Mouse (Mus musculus) stomach, postnatal 0 days (tissue): Measurements from ENCODE around the gene Xpr1. TPM values are rescaled to one million over a fixed set of nuclear protein-coding genes. Genes with fewer than 3 reads are reported as not detected.
A peak's percentile ranks its signal among the peaks of the same experiment; 100 is the strongest.

Source experiments
- ATAC-seq: fragments of 200-750 bp; cut with Nextera tagmentation; 2 replicates; pipeline ENCODE4 v1.8.0; 2017; ENCODE audit not compliant: low FRiP score, low TSS enrichment
- DNase-seq: peaks from one replicate; pipeline ENCODE4 v3.0.0-alpha.2; 2016; ENCODE audit warnings: low spot score
- H3K27ac ChIP-seq: fragments of 300-500 bp; sonication (generic); replicated peaks from 2 replicates; pipeline ENCODE4 v1.5.1; 2014; ENCODE audit warnings: mild to moderate bottlenecking, control low read depth
- H3K27me3 ChIP-seq: fragments of 300-500 bp; sonication (generic); 2 replicates; pipeline ENCODE4 v1.6.1; 2014; ENCODE audit warnings: low read length; ENCODE audit not compliant: control insufficient read depth, insufficient read depth
- H3K36me3 ChIP-seq: fragments of 300-500 bp; sonication (generic); 2 replicates; pipeline ENCODE4 v1.6.1; 2014; ENCODE audit warnings: low read length, mixed read lengths; ENCODE audit not compliant: control insufficient read depth, insufficient read depth
- H3K4me1 ChIP-seq: fragments of 300-500 bp; sonication (generic); replicated peaks from 2 replicates; pipeline ENCODE4 v1.6.1; 2014; ENCODE audit warnings: antibody characterized with exemption; ENCODE audit not compliant: control insufficient read depth, insufficient read depth
- H3K4me2 ChIP-seq: fragments of 300-500 bp; sonication (generic); replicated peaks from 2 replicates; pipeline ENCODE4 v1.6.1; 2014; ENCODE audit warnings: low read depth, mild to moderate bottlenecking, control low read depth, moderate library complexity
- H3K4me3 ChIP-seq: fragments of 300-500 bp; sonication (generic); 2 replicates; pipeline ENCODE4 v1.5.1; 2014; ENCODE audit warnings: low read depth, low read length, control low read depth
- H3K9ac ChIP-seq: fragments of 300-500 bp; sonication (generic); 2 replicates; pipeline ENCODE4 v1.6.1; 2014; ENCODE audit warnings: mild to moderate bottlenecking, low read length, control low read depth, mixed read lengths
- H3K9me3 ChIP-seq: fragments of 300-500 bp; sonication (generic); 2 replicates; pipeline ENCODE4 v1.6.1; 2016; ENCODE audit warnings: low read length; ENCODE audit not compliant: control insufficient read depth
- CTCF ChIP-seq: IDR thresholded peaks from 2 replicates; pipeline ENCODE4 v1.5.1; 2016; ENCODE audit warnings: antibody characterized with exemption, low read depth, mild to moderate bottlenecking, moderate library complexity
- EP300 ChIP-seq: optimal IDR thresholded peaks from 2 replicates; pipeline ENCODE3; 2016; ENCODE audit warnings: antibody characterized with exemption
- WGBS: fragments of 180-500 bp; shearing (Covaris S2); extraction: QIAGEN DNeasy Blood & Tissue Kit; methylation state at CpG from one replicate; pipeline ENCODE4 v1.1.7; 2014; 5-methylcytosine and 5-hydroxymethylcytosine counted together
- polyA plus RNA-seq: library from polyadenylated mRNA; unstranded; fragments of >200 nt; fragmentation: Nextera tagmentation; extraction: Ambion mirVana; gene quantifications from 2 replicates; pipeline ENCODE4 v1.2.1, GENCODE M21; 2015

The Xpr1 gene
- polyA plus RNA-seq, 1 experiment from 2014 or later: 2.9 TPM

GRCm38 (mm10) chr1:155283808-155284207, 133.4 kb downstream of the Xpr1 start:
- TF ChIP-seq EP300: no peak
- no peak for TF ChIP-seq CTCF
- Histone ChIP-seq H3K9me3 (no peaks in the 10 kb centered on the region), H3K9ac (no peak overlapping the region), H3K27ac (no peak overlapping the region), H3K4me3 (no peak overlapping the region), H3K4me1 (no peaks in the 10 kb centered on the region), H3K36me3 (no peaks in the 10 kb centered on the region; the same call in none of the 2 replicates), H3K4me2 (no peak overlapping the region), H3K27me3 (no peaks in the 10 kb centered on the region)
- 79% methylated on average over 7 of the region's 7 CpGs for WGBS
- DNase-seq (no peak), ATAC-seq (no peak)

GRCm38 (mm10) chr1:155281003-155281793, 136.0 kb downstream of the Xpr1 start:
- ATAC-seq (peak; percentile 80), DNase-seq (peak; percentile 61)
- WGBS: 65% methylated on average over 18 of the region's 18 CpGs
- no peak overlapping the region for H3K4me3 ChIP-seq
- H3K9ac ChIP-seq: no peak overlapping the region
- H3K4me1 ChIP-seq: no peaks in the 10 kb centered on the region
- no peaks in the 10 kb centered on the region for H3K9me3 ChIP-seq
- H3K27ac ChIP-seq: no peak overlapping the region
- TF ChIP-seq CTCF: peak; percentile 93
- TF ChIP-seq EP300: no peak
- no peaks in the 10 kb centered on the region for H3K36me3 ChIP-seq
- H3K4me2 ChIP-seq: no peak overlapping the region
- H3K27me3 ChIP-seq: no peaks in the 10 kb centered on the region

DNA sequence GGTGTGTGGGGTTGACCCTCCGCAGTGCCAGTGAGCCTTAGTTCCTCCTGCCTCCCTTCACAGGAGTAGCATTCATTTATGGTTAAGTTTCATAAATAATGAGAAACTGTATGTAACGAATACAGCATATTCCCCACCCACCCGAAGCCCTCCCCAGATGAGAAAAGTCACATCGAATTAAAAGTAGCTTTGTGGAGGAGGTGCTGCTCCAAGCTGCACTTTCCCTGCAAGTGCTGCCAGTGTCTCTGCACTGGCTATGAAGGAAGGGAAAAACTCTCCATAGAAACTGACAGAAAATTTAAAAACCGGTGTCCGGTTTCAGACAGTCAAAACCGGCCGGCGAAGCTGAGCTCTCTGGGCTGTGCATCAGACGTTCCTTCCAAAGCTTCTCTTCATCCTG, 136.9 kb downstream of the Xpr1 start:
- TF ChIP-seq EP300: no peak
- WGBS: 70% methylated on average over 10 of the region's 10 CpGs

GRCm38 (mm10) chr1:155276381-155277033, 140.7 kb downstream of the Xpr1 start:
- Histone ChIP-seq H3K36me3 (no peaks in the 10 kb centered on the region), H3K4me3 (no peak overlapping the region), H3K4me2 (no peak overlapping the region), H3K27me3 (no peaks in the 10 kb centered on the region), H3K9me3 (no peaks in the 10 kb centered on the region), H3K9ac (no peak overlapping the region), H3K27ac (no peak overlapping the region), H3K4me1 (no peaks in the 10 kb centered on the region)
- ATAC-seq: no peak
- WGBS: 60% methylated on average over 13 of the region's 13 CpGs
- TF ChIP-seq EP300: no peak
- DNase-seq: no peak

More for the DNA sequence above, 136.9 kb downstream of the Xpr1 start:
- H3K4me3 ChIP-seq: no peak overlapping the region
- no peak overlapping the region for H3K9ac ChIP-seq
- no peaks in the 10 kb centered on the region for H3K4me1 ChIP-seq
- DNase-seq (no peak), ATAC-seq (no peak)
- no peak overlapping the region for H3K27ac ChIP-seq
- H3K9me3 ChIP-seq: no peaks in the 10 kb centered on the region
- no peaks in the 10 kb centered on the region for H3K36me3 ChIP-seq
- H3K27me3 ChIP-seq: no peaks in the 10 kb centered on the region
- H3K4me2 ChIP-seq: no peak overlapping the region

DNA sequence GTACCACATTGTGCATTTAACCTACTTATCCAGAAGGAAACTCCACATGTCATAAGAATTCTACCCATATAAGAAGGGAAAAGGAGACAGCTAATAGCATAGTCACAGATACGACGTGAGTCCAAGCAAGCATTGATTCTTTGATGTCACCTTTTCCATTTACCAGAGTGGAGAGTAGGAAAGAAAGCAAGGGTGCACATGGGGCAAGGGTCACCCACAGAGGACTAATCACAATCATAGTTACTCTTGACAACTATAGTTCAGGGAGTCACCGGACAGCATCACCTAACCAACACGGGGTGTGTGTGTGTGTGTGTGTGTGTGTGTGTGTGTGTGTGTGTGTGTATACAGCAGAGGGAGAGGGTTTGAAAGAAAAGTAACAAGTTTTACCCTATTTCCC, 141.4 kb downstream of the Xpr1 start:
- Histone ChIP-seq H3K27ac (no peak overlapping the region), H3K27me3 (no peaks in the 10 kb centered on the region), H3K4me3 (no peak overlapping the region), H3K9ac (no peak overlapping the region), H3K4me2 (no peak overlapping the region), H3K36me3 (no peaks in the 10 kb centered on the region), H3K4me1 (no peaks in the 10 kb centered on the region), H3K9me3 (no peaks in the 10 kb centered on the region)
- DNase-seq (no peak), ATAC-seq (no peak)
- TF ChIP-seq EP300 (no peak), CTCF (no peak)
- WGBS: 77% methylated on average over 4 of the region's 4 CpGs

- H3K36me3 ChIP-seq: no peaks in the 10 kb centered on the region
- WGBS: 70% methylated on average over 3 of the region's 3 CpGs
- ATAC-seq (no peak), DNase-seq (no peak)
- H3K4me2 ChIP-seq: no peak overlapping the region
- H3K27me3 ChIP-seq: no peaks in the 10 kb centered on the region
- H3K4me1 ChIP-seq: no peaks in the 10 kb centered on the region
- H3K4me3 ChIP-seq: no peak overlapping the region
- no peak overlapping the region for H3K9ac ChIP-seq
- no peaks in the 10 kb centered on the region for H3K9me3 ChIP-seq
- H3K27ac ChIP-seq: no peak overlapping the region
- TF ChIP-seq CTCF (no peak), EP300 (no peak)
These were observed 142.2 kb downstream of the Xpr1 start for GRCm38 (mm10) chr1:155274976-155275375.
